Mouse (Mus musculus) stomach, embryonic 16.5 days (tissue): ENCODE results near the gene Camk2b. TPM values are rescaled to one million over a fixed set of nuclear protein-coding genes. Genes with fewer than 3 reads are reported as not detected.
A peak's percentile ranks its signal among the peaks of the same experiment; 100 is the strongest.
"Not testable (repeated sequence)": the region's sequence is repeated elsewhere in the genome, so short reads cannot be mapped to it uniquely, and the experiment has no call there.

Experiments used
- ATAC-seq: fragments of 200-750 bp; cut with Nextera tagmentation; 2 replicates; pipeline ENCODE4 v1.8.0; 2017; ENCODE audit warnings: moderate number of reproducible peaks, moderate TSS enrichment; ENCODE audit not compliant: insufficient read depth, low FRiP score
- H3K27ac ChIP-seq: fragments of 300-500 bp; sonication (generic); 2 replicates; pipeline ENCODE4 v1.5.1; 2014; ENCODE audit warnings: low read length
- H3K27me3 ChIP-seq: fragments of 300-500 bp; sonication (generic); 2 replicates; pipeline ENCODE4 v1.6.1; 2014; ENCODE audit warnings: low read length, control low read depth, mixed read lengths; ENCODE audit not compliant: control insufficient read depth, insufficient read depth
- H3K36me3 ChIP-seq: fragments of 300-500 bp; sonication (generic); 2 replicates; pipeline ENCODE4 v1.6.1; 2014; ENCODE audit warnings: low read length; ENCODE audit not compliant: control insufficient read depth, insufficient read depth
- H3K4me1 ChIP-seq: fragments of 300-500 bp; sonication (generic); 2 replicates; pipeline ENCODE4 v1.6.1; 2014; ENCODE audit warnings: low read length, control low read depth, mixed read lengths; ENCODE audit not compliant: control insufficient read depth, insufficient read depth
- H3K4me2 ChIP-seq: fragments of 300-500 bp; sonication (generic); 2 replicates; pipeline ENCODE4 v1.6.1; 2014; ENCODE audit warnings: low read depth, low read length, mixed read lengths
- H3K4me3 ChIP-seq: fragments of 300-500 bp; sonication (generic); replicated peaks from 2 replicates; pipeline ENCODE4 v1.5.1; 2014; ENCODE audit warnings: mild to moderate bottlenecking, low read length
- H3K9ac ChIP-seq: fragments of 300-500 bp; sonication (generic); 2 replicates; pipeline ENCODE4 v1.6.1; 2014; ENCODE audit warnings: low read length
- H3K9me3 ChIP-seq: fragments of 300-500 bp; sonication (generic); replicated peaks from 2 replicates; pipeline ENCODE4 v1.6.1; 2016; ENCODE audit warnings: low read length, control low read depth; ENCODE audit not compliant: control insufficient read depth
- WGBS: fragments of 180-500 bp; shearing (Covaris S2); extraction: QIAGEN DNeasy Blood & Tissue Kit; methylation state at CpG from one replicate; pipeline ENCODE4 v1.1.7; 2014; 5-methylcytosine and 5-hydroxymethylcytosine counted together
- polyA plus RNA-seq: library from polyadenylated mRNA; unstranded; fragments of >200 nt; fragmentation: Nextera tagmentation; extraction: Ambion mirVana; gene quantifications from 2 replicates; pipeline ENCODE4 v1.2.1, GENCODE M21; 2015

The Camk2b gene
- polyA plus RNA-seq: 4.5 and 6.0 TPM in 2 replicates

DNA sequence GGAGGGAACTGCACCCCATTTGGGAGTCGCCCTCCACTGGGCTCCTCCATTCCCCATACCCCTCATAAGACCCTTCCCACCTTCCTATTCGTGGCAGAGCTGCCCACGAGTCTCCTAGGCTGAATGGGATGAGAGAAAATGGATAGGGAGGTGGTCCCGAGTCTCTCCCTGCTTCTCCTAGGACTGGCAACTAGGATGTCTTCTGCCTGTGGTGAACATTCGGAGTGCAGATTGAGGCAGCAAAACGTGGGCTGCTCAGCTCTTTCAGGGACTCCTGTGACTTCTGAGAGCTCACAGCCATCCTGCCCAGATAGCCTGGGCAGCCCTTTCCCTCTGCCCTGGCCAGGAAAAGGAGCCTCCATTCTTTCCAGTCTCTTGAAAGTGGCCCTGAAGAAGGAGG is at the start of gene Camk2b:
Camk2b (minus strand) TSS at position 187 of the 400 bp plus-strand sequence.
- no peak for ATAC-seq
- peak within 1 kb of the TSS; percentile 57 for H3K4me3 ChIP-seq
- no peaks in the 10 kb centered on the region for H3K36me3 ChIP-seq
- H3K4me2 ChIP-seq: peak within 1 kb of the TSS; percentile 90
- H3K4me1 ChIP-seq: peaks cover 11% of the 10 kb centered on the region; the same call in 1 of the 2 replicates
- H3K27me3 ChIP-seq: peaks cover 68% of the 10 kb centered on the region
- 14% methylated on average over 6 of the region's 6 CpGs for WGBS
- H3K9ac ChIP-seq: peak within 1 kb of the TSS; percentile 56
- no peaks in the 10 kb centered on the region for H3K9me3 ChIP-seq
- no peak within 1 kb of the TSS for H3K27ac ChIP-seq

DNA sequence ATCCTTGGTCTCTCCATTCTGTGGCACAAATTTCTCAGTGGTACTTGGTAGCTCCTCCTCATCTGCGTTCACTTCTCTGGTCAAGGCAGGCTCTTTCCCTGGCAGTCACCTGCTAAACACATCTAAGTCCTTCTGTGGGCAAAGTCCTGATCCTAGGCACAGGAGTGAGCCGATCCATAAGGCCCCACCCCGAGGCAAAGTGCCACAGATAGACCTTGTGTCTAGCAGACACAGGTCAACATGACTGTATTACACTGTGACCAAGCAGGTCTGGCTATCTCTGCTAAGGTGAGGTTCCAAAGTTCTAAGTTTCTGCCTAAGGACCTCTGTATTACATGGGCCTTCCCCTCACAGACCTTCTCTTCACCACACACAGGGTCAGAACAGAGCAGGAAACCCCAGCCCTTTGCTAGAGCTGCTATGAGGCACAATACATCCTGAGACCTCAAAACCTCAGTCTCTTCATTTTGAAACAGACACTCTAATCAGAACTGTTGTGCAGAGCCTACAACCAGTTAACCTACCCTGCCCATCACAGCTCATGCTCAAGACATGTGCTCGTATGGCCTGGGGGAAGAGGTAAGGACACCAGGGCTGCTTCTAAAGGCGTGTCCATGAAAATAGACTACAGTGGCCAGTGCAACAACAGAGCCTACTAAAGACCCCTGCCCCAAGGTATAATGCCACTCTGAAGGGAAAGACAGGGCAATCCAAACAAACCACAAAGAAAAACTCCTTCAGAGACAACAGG is 45.7 kb upstream of the Camk2b start:
- H3K36me3 ChIP-seq: no peaks in the 10 kb centered on the region
- no peaks in the 10 kb centered on the region for H3K27me3 ChIP-seq
- H3K4me1 ChIP-seq: no peaks in the 10 kb centered on the region
- 91% methylated on average over 5 of the region's 5 CpGs for WGBS
- H3K4me2 ChIP-seq: no peak overlapping the region
- H3K9me3 ChIP-seq: no peaks in the 10 kb centered on the region
- no peak overlapping the region for H3K4me3 ChIP-seq
- H3K27ac ChIP-seq: no peak overlapping the region
- ATAC-seq: peak; percentile 69
- H3K9ac ChIP-seq: no peak overlapping the region

DNA sequence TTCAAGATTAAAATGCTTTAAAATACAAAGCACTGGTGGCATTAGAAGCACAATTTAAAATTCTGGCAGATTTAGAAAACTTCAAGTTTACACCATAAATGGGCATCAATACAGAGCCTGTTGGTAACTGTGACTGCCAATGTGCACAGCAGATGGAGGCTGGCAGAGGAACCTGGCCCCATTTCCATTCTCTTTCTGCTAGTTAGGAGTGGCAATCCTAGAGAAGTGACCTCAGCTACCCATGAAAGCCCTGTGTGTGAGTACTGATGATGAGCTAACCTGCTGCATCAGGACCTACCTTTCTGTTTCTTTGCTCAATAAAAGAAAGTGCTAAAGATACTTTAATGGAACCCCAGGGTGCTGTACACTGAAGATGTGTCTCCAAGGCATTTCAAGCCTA is 43.8 kb upstream of the Camk2b start:
- no peak for ATAC-seq
- Histone ChIP-seq H3K4me2 (no peak overlapping the region), H3K27ac (no peak overlapping the region), H3K4me3 (no peak overlapping the region), H3K27me3 (no peaks in the 10 kb centered on the region), H3K9ac (no peak overlapping the region), H3K4me1 (no peaks in the 10 kb centered on the region), H3K36me3 (0 out of 2 replicates have a peak, but pooled peaks cover 5% of the 10 kb centered on the region), H3K9me3 (no peaks in the 10 kb centered on the region)

DNA sequence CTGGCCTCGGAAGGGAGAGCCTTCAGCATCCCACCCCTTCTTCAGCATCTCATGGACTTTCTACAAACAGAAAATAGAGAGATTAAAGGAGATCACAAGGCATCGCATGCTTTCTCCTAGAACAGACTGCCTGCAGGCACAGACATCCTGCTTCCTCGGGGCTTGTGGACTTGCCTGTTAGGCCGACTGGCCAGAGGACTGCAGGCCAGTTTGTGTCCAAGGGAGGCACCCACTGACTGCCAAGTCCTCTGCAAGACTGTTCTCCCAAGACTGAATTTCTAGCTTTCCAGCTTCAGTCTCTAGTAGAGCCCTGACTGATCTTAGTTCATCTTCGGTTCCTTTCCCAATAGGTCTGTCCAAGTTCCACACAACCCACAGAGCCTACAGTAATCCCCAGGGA is 42.1 kb upstream of the Camk2b start:
- no peaks in the 10 kb centered on the region for H3K4me1 ChIP-seq

DNA sequence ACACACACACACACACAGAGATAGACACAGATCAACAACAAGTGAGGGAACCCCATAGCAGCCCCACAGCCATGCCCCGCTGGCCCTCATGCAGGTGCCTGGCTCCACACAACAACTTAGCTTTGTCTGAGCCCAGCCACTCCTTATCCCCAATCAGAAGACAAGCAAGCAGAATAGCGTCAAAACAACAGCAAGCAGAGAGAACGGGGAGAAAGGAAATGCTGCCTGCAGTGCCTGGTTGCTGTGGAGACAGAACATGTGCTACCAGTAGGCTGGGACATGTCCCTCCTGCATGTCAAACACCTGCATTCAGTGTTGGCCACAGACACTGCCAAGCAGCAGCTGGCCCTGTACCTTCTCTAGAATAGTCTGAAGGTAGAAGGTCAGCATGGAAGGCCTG is 41.6 kb upstream of the Camk2b start:
- ATAC-seq: no peak
- Histone ChIP-seq H3K9ac (no peak overlapping the region), H3K27ac (no peak overlapping the region), H3K36me3 (0 out of 2 replicates have a peak, but pooled peaks cover 5% of the 10 kb centered on the region), H3K4me2 (no peak overlapping the region), H3K27me3 (no peaks in the 10 kb centered on the region), H3K9me3 (no peaks in the 10 kb centered on the region), H3K4me1 (no peaks in the 10 kb centered on the region), H3K4me3 (no peak overlapping the region)
- 89% methylated on average over 3 of the region's 3 CpGs for WGBS

More for the DNA sequence above, 42.1 kb upstream of the Camk2b start:
- Histone ChIP-seq H3K9me3 (no peaks in the 10 kb centered on the region), H3K4me2 (no peak overlapping the region), H3K27me3 (no peaks in the 10 kb centered on the region), H3K36me3 (0 out of 2 replicates have a peak, but pooled peaks cover 5% of the 10 kb centered on the region), H3K9ac (no peak overlapping the region), H3K27ac (no peak overlapping the region), H3K4me3 (no peak overlapping the region)
- WGBS: 92% methylated on average over 5 of the region's 5 CpGs
- ATAC-seq: no peak

DNA sequence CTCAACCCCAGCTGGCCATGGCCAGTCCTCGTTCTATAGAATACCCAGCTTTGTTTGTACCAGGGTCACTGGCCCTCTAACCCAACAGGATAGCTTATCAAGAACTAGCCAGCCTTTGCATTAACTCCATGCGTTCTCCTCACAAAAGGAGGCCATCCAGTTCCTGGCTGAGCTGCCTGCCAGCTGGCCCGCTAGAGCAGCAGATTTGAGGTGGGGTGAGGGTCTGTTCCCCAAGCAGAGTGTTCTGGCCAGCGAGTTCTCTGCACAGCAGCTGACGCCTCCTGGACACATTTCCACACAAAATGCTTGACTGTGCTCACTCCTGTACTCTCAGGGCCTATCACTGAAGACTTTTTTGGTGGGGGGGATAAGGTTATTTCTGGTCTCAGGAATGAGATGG is 38.6 kb upstream of the Camk2b start:
- H3K36me3 ChIP-seq: 0 out of 2 replicates have a peak, but pooled peaks cover 5% of the 10 kb centered on the region
- H3K27me3 ChIP-seq: no peaks in the 10 kb centered on the region
- H3K9ac ChIP-seq: no peak overlapping the region
- WGBS: 79% methylated on average over 5 of the region's 5 CpGs
- ATAC-seq: no peak
- no peaks in the 10 kb centered on the region for H3K4me1 ChIP-seq
- H3K4me3 ChIP-seq: no peak overlapping the region
- no peaks in the 10 kb centered on the region for H3K9me3 ChIP-seq
- no peak overlapping the region for H3K27ac ChIP-seq
- H3K4me2 ChIP-seq: no peak overlapping the region

DNA sequence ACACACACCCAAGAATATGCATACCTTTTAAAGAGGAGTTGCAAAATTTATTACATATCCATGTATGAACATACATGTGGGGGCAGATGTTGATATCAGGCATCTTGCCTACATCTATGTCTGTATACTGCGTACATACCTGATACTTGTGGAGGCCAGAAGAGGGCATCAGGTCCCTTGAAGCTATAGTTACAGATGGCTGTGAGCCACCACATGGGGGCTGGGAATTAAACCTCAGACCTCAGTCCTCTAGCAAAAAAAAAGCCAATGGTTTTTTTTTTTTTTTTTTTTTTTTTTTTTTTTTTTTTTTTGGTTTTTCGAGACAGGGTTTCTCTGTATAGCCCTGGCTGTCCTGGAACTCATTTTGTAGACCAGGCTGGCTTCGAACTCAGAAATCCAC is 30.5 kb upstream of the Camk2b start:
- not testable (repeated sequence) for H3K9ac ChIP-seq, ATAC-seq, H3K36me3 ChIP-seq, H3K4me1 ChIP-seq, H3K27ac ChIP-seq, H3K9me3 ChIP-seq, H3K4me2 ChIP-seq, H3K27me3 ChIP-seq, H3K4me3 ChIP-seq
- 95% methylated on average over 2 of the region's 3 CpGs for WGBS

DNA sequence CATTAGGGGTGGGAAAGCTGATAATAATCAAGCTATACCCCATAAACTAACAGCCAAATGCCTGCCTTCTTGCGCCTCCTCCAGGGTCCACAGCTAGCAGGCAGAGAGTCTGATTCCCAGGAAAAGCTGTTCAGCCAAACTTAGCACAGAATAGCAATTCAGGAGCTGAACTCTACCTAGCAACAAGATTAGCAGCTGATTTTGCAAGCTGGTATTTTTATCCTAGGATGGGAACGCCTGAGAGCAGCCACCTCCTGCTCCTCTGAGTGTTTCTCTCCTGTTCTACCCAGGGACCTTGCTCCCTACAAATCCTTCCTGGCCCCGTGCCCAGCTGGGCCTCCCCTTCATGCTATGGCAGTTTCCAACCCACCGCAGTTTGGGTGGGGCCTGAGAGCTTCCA is 20.8 kb upstream of the Camk2b start:
- no peak overlapping the region for H3K27ac ChIP-seq
- no peaks in the 10 kb centered on the region for H3K9me3 ChIP-seq
- H3K27me3 ChIP-seq: no peaks in the 10 kb centered on the region
- 36% methylated on average over 4 of the region's 4 CpGs for WGBS
- no peaks in the 10 kb centered on the region for H3K4me1 ChIP-seq
- H3K4me2 ChIP-seq: no peak overlapping the region
- H3K4me3 ChIP-seq: no peak overlapping the region
- no peaks in the 10 kb centered on the region for H3K36me3 ChIP-seq
- no peak overlapping the region for H3K9ac ChIP-seq
- peak; percentile 33; the same call in 1 of the 2 replicates for ATAC-seq

DNA sequence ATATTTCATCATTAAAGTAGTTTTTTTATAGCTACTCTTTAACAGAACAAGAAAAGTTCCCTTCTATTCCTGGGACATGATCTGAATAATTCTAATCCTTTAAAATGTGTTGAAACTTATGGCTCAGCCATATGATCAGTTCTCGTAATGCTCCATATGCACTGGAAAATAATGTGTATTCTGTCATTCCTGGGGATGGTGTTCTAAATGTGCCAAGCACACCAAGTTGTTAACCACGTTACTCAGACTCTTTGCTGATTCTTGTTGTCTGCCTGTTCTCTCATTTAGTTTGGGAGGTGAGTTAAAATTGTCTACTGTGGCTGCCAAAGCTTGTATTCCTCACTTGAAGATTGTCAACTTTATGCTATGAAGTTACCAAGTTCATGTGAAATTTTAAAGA is 12.6 kb upstream of the Camk2b start:
- Histone ChIP-seq H3K4me1 (no peaks in the 10 kb centered on the region), H3K27ac (no peak overlapping the region), H3K4me3 (no peak overlapping the region), H3K27me3 (no peaks in the 10 kb centered on the region), H3K9ac (no peak overlapping the region), H3K9me3 (no peaks in the 10 kb centered on the region), H3K4me2 (no peak overlapping the region), H3K36me3 (no peaks in the 10 kb centered on the region)
- no peak for ATAC-seq
- WGBS: 77% methylated on average over 2 of the region's 2 CpGs
